Mouse (Mus musculus) heart, adult 18-20 months (tissue): ENCODE results near the gene Paqr8. TPM values are rescaled to one million over a fixed set of nuclear protein-coding genes. Genes with fewer than 3 reads are reported as not detected.

Source experiments
- DNase-seq, 2 experiments: peaks; one replicate each; pipeline ENCODE4 v3.0.0; 2021 to 2022; ENCODE audit warnings: mixed read lengths in 1 of 2
- long read RNA-seq, 2 experiments: library from polyadenylated mRNA; stranded (forward); transcript quantifications; one replicate each; pipeline ENCODE4 v2.0.0; 2021
- total RNA-seq, 2 experiments: library from RNA; stranded (reverse); gene quantifications; 2 replicates each; pipeline ENCODE4 v1.2.3; 2021

The Paqr8 gene
- 1 to 10 TPM in 1 of 2 experiments, under 1 TPM in 1; 0.79 to 1.4 TPM for total RNA-seq
- long read RNA-seq, experiment 1, partial matches to known transcripts = 0 of 2 reads
- long read RNA-seq, experiment 1, other reads (novel, unspliced or antisense) = 2 of 2 reads
- long read RNA-seq, experiment 2, partial matches to known transcripts = 0 of 1 reads
- long read RNA-seq, experiment 2, other reads (novel, unspliced or antisense) = 1 of 1 reads

- DNase-seq = peak; percentile 89 to 92
Observed at GRCm38 (mm10) chr1:20890404-20890921, at the start of gene Paqr8. Paqr8 (plus strand) TSS chr1:20890606.

GRCm38 (mm10) chr1:20856924-20857902 lies 33.2 kb upstream of the Paqr8 start:
- no peak for DNase-seq

GRCm38 (mm10) chr1:20860775-20861174 lies 29.6 kb upstream of the Paqr8 start:
- no peak for DNase-seq

GRCm38 (mm10) chr1:20861865-20862264 lies 28.5 kb upstream of the Paqr8 start:
- no peak for DNase-seq

- no peak for DNase-seq
Observed at GRCm38 (mm10) chr1:20863452-20864172, 26.8 kb upstream of the Paqr8 start.

GRCm38 (mm10) chr1:20867241-20867902 lies 23.0 kb upstream of the Paqr8 start:
- DNase-seq = no peak

- DNase-seq = no peak
Observed at GRCm38 (mm10) chr1:20868036-20868435, 22.4 kb upstream of the Paqr8 start.

GRCm38 (mm10) chr1:20870887-20871286 lies 19.5 kb upstream of the Paqr8 start:
- DNase-seq = no peak

- DNase-seq = no peak
Observed at GRCm38 (mm10) chr1:20872496-20872895, 17.9 kb upstream of the Paqr8 start.

GRCm38 (mm10) chr1:20874061-20874460 lies 16.3 kb upstream of the Paqr8 start:
- DNase-seq = no peak

- DNase-seq = no peak
Observed at GRCm38 (mm10) chr1:20877355-20877754, 13.1 kb upstream of the Paqr8 start.

- no peak for DNase-seq
Observed at GRCm38 (mm10) chr1:20879361-20879760, 11.0 kb upstream of the Paqr8 start.

- DNase-seq = no peak
Observed at GRCm38 (mm10) chr1:20883079-20883478, 7.3 kb upstream of the Paqr8 start.

GRCm38 (mm10) chr1:20889677-20890403 lies 566 bp upstream of the Paqr8 start:
- DNase-seq = no peak

GRCm38 (mm10) chr1:20890941-20891399 lies 564 bp downstream of the Paqr8 start:
- DNase-seq = peak; percentile 59 to 71

GRCm38 (mm10) chr1:20893059-20893458 lies 2.7 kb downstream of the Paqr8 start:
- no peak for DNase-seq

- no peak for DNase-seq
Observed at GRCm38 (mm10) chr1:20898391-20898790, 8.0 kb downstream of the Paqr8 start.

GRCm38 (mm10) chr1:20900336-20900735 lies 9.9 kb downstream of the Paqr8 start:
- no peak for DNase-seq

GRCm38 (mm10) chr1:20905501-20906127 lies 15.2 kb downstream of the Paqr8 start:
- no peak for DNase-seq

GRCm38 (mm10) chr1:20906128-20906515 lies 15.7 kb downstream of the Paqr8 start:
- DNase-seq = no peak

- DNase-seq = no peak
Observed at GRCm38 (mm10) chr1:20908541-20908940, 18.1 kb downstream of the Paqr8 start.
